Mouse (Mus musculus): ENCODE measurements at regions not wholly inside any gene's neighbourhood (a gene's known extent, or its start where the extent isn't known, plus 50 kb on each side); places are given as distances from the start of the nearest gene placed in this dataset.

DNA sequence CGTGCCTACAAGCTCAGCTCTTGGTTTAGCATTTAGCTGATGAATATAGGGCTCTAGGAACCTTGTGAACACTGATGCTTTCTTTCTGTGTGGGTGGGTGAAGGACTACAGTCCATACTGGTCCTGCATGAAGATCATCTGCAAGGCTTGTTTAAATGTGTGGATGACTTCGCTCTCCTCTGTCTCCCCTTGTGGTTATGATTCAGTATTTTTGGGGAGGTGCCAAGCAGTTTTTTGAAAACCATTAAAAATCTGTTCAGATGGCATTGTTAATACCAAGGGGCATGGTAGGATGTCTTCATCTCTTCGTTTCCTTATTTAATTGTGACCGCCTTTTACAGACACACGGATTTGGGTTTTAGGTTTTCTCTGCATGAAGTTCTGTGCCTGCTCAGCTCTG, 122.4 kb downstream of the Nmur2 start:
- TF ChIP-seq POLR2A (IDR thresholded peaks at IDR 0.05; ENCODE audit: low read depth, low read length): no peak
- TF ChIP-seq CTCF (conservative IDR thresholded peaks at IDR 0.05; ENCODE audit: insufficient read depth, insufficient read length, low read depth, low read length): no peak
